Mouse (Mus musculus) embryonic fibroblast, embryonic 13.5 days (primary cell): ENCODE data around the gene Ostf1. TPM values are rescaled to one million over a fixed set of nuclear protein-coding genes. Genes with fewer than 3 reads are reported as not detected.

Experiments used
- H3K27ac ChIP-seq: 2 replicates; pipeline ENCODE4 v1.5.1; 2012; ENCODE audit warnings: low read length, control low read depth, inconsistent platforms; ENCODE audit not compliant: insufficient read depth
- H3K4me1 ChIP-seq: 2 replicates; pipeline ENCODE4 v1.6.1; 2011; ENCODE audit warnings: low read length; ENCODE audit not compliant: control insufficient read depth, insufficient read depth
- H3K4me3 ChIP-seq: 2 replicates; pipeline ENCODE4 v1.5.1; 2011; ENCODE audit warnings: mild to moderate bottlenecking, control low read depth, low read length; ENCODE audit not compliant: insufficient read depth
- CTCF ChIP-seq: IDR thresholded peaks from 2 replicates; pipeline ENCODE4 v1.5.1; 2011; ENCODE audit warnings: mild to moderate bottlenecking, control low read depth, low read length, moderate library complexity, borderline replicate concordance; ENCODE audit not compliant: insufficient read depth
- POLR2A ChIP-seq: IDR thresholded peaks from 2 replicates; pipeline ENCODE4 v1.6.1; 2011; ENCODE audit warnings: low read depth, mild to moderate bottlenecking, control low read depth, low read length, moderate library complexity
- polyA plus RNA-seq: library from polyadenylated mRNA; stranded (reverse); fragments of >200 nt; gene quantifications from 2 replicates; pipeline ENCODE4 v1.2.4, GENCODE M21; 2011; ENCODE audit warnings: low read depth; ENCODE audit not compliant: missing spikeins, insufficient read length

Gene Ostf1
- polyA plus RNA-seq, 1 experiment = 109 TPM

GRCm38 (mm10) chr19:18588243-18588642, 43.4 kb downstream of the Ostf1 start:
- Histone ChIP-seq H3K27ac (no peak overlapping the region), H3K4me3 (no peak overlapping the region), H3K4me1 (no peaks in the 10 kb centered on the region)
- TF ChIP-seq CTCF (no peak), POLR2A (no peak)

GRCm38 (mm10) chr19:18587118-18587517, 44.5 kb downstream of the Ostf1 start:
- TF ChIP-seq CTCF (no peak), POLR2A (no peak)
- Histone ChIP-seq H3K4me1 (no peaks in the 10 kb centered on the region), H3K4me3 (no peak overlapping the region), H3K27ac (no peak overlapping the region)

- Histone ChIP-seq H3K4me1 (no peaks in the 10 kb centered on the region), H3K27ac (no peak overlapping the region), H3K4me3 (no peak overlapping the region)
- TF ChIP-seq CTCF (no peak), POLR2A (no peak)
These were observed 47.0 kb downstream of the Ostf1 start for GRCm38 (mm10) chr19:18584621-18585020.

GRCm38 (mm10) chr19:18583706-18584105, 47.9 kb downstream of the Ostf1 start:
- H3K4me1 ChIP-seq = no peaks in the 10 kb centered on the region
- H3K4me3 ChIP-seq = no peak overlapping the region
- TF ChIP-seq CTCF (no peak), POLR2A (no peak)
- no peak overlapping the region for H3K27ac ChIP-seq

GRCm38 (mm10) chr19:18582887-18583286, 48.7 kb downstream of the Ostf1 start:
- Histone ChIP-seq H3K4me3 (no peak overlapping the region), H3K4me1 (no peaks in the 10 kb centered on the region), H3K27ac (no peak overlapping the region)
- no peak for TF ChIP-seq POLR2A
- no peak for TF ChIP-seq CTCF

GRCm38 (mm10) chr19:18582226-18582625, 49.4 kb downstream of the Ostf1 start:
- Histone ChIP-seq H3K4me3 (no peak overlapping the region), H3K4me1 (no peaks in the 10 kb centered on the region), H3K27ac (no peak overlapping the region)
- no peak for TF ChIP-seq CTCF

- Histone ChIP-seq H3K4me3 (no peak overlapping the region), H3K4me1 (no peaks in the 10 kb centered on the region), H3K27ac (no peak overlapping the region)
- TF ChIP-seq POLR2A (no peak), CTCF (no peak)
These were observed 50.6 kb downstream of the Ostf1 start for GRCm38 (mm10) chr19:18581046-18581445.

- Histone ChIP-seq H3K4me3 (no peak overlapping the region), H3K4me1 (no peaks in the 10 kb centered on the region), H3K27ac (no peak overlapping the region)
- TF ChIP-seq CTCF (no peak), POLR2A (no peak)
These were observed 52.6 kb downstream of the Ostf1 start for GRCm38 (mm10) chr19:18579012-18579358.

- H3K4me3 ChIP-seq = no peak overlapping the region
These were observed 53.2 kb downstream of the Ostf1 start for GRCm38 (mm10) chr19:18578216-18579011.

GRCm38 (mm10) chr19:18577348-18577747, 54.3 kb downstream of the Ostf1 start:
- TF ChIP-seq POLR2A (no peak), CTCF (no peak)
- Histone ChIP-seq H3K4me1 (no peaks in the 10 kb centered on the region), H3K4me3 (no peak overlapping the region), H3K27ac (no peak overlapping the region)

More at GRCm38 (mm10) chr19:18578216-18579011, 53.2 kb downstream of the Ostf1 start:
- Histone ChIP-seq H3K27ac (no peak overlapping the region), H3K4me1 (no peaks in the 10 kb centered on the region)
- TF ChIP-seq CTCF (no peak), POLR2A (no peak)
